Mouse (Mus musculus) bone marrow, adult 2 months (tissue): ENCODE results near the gene Clip2.

Experiments
- CTCF ChIP-seq: fragments of 200-500 bp; IDR thresholded peaks from 2 replicates; pipeline ENCODE4 v1.5.1; 2011; ENCODE audit warnings: low read length, control low read depth; ENCODE audit not compliant: control insufficient read depth, insufficient read depth
- POLR2A ChIP-seq: fragments of 200-500 bp; IDR thresholded peaks from 2 replicates; pipeline ENCODE4 v1.6.1; 2011; ENCODE audit warnings: low read depth, mild to moderate bottlenecking, control low read depth, low read length, borderline replicate concordance; ENCODE audit not compliant: control insufficient read depth

DNA sequence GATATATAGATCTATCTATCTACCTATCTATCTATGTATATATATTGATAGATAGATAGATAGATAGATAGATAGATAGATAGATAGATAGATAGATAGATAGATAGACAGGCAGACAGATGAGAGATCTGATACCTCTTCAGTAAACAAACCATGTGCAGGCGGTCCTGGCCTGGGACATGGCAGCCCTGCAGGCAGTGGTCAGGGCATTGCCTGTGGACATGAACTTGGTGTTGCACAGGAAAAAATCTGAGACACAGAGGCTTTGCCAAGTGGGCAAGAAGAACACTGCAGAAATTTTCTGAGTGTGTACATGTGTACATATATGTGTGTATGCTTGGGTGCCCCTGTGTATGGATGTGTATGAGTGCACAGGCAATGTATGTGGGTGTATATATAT, 68.9 kb downstream of the Clip2 start:
- TF ChIP-seq CTCF, result no peak
- no peak for TF ChIP-seq POLR2A
